Mouse (Mus musculus) heart, adult 8-10 months (tissue): Measurements from ENCODE around the gene Qsox1. TPM values are rescaled to one million over a fixed set of nuclear protein-coding genes. Genes with fewer than 3 reads are reported as not detected.

ENCODE experiments used
- DNase-seq: peaks from one replicate; pipeline ENCODE4 v3.0.0; 2022; ENCODE audit warnings: low spot score
- total RNA-seq, 4 experiments: library from RNA; stranded (reverse); gene quantifications; 2 replicates each; pipeline ENCODE4 v1.2.4; 2022

Qsox1 gene
- 10 to 100 TPM; 31.0 to 36.3 (median 34.5) TPM for total RNA-seq

DNA sequence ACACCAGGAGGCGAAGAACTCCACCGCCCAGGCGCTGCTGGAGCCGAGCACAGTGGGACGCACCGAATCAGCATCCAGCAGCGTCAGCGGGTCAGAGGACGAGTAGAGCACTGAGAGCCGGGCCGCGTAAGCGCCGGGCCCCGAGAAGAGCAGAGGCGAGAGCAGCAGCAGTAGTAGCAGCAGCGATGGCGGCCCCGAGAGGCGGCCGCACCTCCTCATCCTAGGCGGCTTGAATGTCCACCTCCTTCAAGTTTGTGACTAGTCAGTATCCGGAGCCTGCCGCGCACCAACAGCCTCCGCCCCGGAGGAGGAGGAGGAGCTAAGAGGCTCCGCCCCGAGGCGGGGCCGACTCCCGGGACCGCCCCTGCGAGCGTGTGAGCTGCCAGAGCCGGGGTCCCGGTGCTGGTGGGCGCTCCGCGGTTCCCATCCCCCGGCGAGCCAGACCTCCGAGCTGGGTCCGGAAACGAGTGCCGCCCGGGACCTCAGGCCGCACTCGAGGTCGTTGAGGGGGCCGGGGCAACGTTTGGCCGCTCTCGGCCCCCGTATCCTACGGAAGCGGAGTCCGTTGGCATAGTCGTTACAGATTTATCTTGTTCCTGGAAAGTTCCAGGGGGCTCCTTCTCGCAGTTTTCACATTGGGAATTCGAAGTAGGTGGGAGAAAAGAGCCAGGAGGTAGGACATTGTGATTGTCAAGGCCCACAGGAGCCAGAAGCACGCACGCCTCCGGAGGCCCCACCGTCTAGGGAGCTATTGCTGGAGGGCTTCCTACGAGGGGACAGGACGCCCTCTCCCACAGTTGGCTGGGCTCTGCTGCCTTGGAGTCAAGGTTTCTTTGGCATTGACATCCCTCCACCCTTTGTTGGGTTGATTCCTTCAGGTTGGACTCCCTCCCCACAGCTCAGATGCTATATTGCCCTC lies at the start of gene Qsox1:
Gene Qsox1, minus strand, starts transcription at position 309 of the 919 bp plus-strand sequence.
- peak; percentile 82 for DNase-seq

DNA sequence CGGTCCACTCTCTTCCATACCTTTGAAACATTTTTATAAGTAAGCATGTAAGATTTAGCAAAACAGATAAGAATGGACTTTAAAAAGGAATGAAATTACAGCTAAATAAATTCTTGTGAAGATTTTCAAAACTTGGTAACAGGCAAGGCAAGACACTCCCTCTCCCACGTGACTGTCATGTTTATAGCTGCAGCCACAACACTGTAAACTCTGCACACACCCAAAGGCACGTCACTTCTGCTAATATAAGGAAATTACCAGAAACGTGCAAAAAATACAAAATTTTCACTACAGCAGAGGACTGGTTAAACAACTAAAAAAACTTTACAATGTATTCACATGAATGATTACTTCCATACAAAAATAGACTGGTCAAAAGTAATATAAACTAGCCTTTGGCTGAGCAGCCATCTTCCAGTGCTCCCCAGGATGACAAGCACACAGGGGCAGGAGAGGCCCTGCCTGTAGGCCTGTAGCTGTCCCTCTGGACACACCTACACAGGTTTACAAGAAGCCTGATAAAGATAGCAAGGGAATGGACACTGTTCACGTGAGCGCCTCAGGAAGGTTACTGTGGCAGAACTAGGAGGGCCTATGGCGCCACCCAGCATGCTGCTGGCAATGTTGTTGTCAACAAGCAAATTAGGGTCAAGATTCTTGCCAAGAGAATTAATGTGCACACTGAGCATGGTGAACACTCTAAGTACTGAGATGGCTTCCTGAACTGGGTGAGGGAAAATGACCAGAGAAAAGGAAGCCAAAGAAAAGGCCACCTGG lies 42.4 kb upstream of the Qsox1 start:
- DNase-seq, result no peak

DNA sequence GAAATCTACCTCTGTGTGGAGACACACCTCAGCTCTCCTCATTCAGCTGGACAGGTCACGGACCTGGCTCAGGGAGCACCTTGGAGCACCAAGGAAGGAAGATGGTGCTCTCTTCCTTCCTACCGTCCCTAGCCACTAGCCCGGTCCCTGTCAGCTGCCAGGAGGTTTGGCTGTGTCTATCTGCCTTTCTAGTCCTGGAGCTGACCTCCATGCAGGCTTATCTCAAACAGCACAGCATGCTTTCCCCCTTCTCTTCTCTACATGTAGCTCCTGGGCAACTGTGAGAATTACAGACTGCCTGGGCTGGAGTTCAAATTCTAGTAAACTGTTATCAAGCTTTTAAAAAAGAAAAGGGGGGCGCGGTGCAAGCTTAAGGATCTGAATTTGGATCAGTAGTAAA lies 40.3 kb upstream of the Qsox1 start:
- peak; percentile 10 for DNase-seq

DNA sequence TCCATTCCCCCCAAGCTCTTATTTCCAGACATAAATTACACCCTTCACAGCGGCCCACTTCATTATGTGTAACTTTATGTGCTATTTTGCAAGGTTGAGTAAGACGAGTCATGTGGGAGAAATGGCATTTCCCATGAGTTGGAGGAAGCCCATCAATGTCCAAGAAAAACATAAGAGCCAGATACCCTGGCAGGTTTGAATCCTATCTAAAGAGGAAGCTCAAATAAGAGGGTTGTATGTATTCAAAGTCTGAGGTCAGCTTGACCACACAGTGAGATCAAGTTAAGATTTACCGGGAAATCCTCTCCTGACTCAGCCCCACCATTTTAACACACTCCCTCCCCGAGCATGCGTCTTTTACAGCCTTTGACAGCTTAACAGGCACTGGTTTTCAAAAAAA lies 31.5 kb upstream of the Qsox1 start:
- no peak for DNase-seq

DNA sequence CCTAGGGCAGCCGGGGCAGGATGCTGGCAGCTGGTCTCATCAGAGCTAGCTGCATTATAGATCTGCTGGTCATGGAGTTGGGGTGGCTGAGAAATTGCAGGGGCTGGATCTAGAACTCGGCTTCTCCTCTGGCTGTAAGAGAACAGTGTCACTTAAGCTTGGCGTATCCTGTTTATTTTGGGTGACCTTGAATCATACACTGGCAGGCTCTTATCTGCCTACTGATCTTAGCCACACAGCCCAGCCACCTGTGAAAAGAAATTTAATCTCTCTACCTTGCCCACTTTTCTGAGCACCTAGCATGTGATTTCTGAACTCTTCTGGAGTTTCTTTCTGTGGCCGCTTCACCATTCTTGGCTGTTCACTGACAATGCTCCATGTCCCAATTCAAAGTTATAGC lies 30.8 kb upstream of the Qsox1 start:
- no peak for DNase-seq

DNA sequence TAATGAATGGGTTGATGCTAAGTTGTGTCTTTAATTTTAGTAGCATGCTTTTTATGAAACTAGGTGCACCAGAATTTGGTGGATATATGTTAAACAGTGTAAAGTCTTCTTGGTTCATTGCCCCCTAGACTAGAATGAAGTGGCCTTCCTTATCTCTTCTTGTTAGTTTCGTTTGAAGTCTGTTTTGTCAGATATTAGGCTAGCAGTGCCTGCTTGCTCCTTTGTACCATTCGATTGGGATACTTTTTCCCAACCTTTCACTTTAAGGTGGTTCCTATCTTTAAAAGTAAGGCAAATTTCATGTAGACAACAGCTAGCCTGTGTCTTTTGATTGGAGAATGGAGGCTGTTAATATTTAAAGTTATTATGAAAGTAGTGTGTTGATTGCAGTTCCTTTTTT lies 23.0 kb upstream of the Qsox1 start:
- no peak for DNase-seq

DNA sequence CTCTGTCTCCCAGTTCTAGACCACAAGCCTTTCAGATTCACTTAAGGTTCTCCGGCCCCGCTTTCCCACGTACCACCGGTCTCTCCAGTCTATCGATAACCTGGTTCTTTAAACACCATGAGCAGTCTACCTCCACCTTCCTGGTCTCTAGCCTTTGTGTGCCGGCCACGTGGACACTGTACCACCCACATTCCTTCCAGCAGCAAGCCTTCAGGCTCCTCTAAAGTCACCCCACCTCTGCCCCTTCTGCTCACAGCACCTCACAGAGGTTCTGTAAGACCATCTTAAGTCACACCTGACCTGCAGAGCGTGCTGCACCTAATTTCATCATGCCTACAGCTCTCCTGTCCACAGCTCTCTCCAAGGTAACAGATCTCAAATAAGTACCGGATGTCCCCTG lies 20.9 kb upstream of the Qsox1 start:
- no peak for DNase-seq

DNA sequence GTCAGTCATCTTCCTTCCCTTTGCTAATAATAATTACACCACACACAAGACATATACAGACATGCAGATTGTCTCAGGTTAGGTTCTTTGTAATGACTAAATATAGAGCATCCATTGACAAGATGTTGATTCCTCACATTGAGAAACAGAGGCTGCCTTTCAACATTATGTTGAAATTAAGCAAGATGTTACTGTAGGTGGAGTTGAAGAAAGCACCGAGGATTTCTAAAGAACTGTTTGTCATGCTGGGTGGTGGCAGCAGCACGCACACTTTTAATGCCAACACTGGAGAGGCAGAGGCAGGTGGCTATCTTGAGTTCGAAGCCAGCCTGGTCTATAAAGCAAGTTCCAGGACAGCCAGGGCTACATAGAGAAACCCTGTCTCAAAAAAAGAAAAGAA lies 19.3 kb upstream of the Qsox1 start:
- no peak for DNase-seq

DNA sequence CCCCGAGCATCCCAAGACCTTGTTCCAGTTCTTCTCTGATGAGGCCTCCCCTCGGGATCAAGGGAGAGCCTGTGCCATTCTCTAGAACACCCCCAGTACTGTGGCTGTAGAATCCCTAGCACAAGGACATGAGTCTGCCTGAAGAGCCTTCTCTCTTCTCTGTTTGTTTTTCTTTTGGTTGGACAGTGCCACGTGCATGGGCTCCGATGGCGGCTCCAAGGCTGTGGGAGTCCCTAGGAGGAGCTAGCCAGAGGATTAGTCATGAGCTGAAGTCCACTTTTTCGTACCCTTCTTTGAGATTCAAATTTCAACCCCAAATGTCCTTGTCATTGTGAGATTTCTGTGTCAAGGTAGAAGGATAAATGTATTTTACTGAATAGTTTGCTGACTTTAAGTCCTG lies 18.2 kb upstream of the Qsox1 start:
- no peak for DNase-seq

DNA sequence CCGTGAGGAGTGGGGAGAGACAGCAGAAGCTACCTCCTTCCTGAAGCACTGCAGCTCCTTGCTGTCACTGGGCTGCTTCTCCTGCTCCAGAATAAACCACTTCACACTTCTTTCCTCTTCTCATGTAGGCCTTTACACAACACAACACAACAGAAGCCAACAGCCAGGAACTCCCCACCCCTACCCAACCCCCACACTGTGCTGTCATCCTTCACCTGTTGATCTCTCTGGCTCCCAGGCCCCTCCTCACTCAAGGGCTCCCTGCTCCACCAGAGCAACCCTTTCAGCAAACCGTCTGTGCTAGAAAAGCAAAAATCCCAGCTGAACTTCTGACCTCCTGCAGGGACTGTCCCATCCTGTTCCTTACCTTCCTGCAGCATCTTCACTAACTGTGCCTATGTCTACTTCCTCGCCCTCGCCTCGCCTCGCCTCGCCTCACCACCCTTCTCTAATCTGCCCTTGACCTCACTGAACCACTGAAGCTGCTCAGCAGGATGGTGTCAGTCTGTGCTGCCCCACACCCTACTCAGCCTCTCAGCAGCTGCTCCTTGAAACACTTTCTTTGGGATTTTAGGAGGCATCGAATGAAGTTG lies 15.1 kb upstream of the Qsox1 start:
- no peak for DNase-seq

DNA sequence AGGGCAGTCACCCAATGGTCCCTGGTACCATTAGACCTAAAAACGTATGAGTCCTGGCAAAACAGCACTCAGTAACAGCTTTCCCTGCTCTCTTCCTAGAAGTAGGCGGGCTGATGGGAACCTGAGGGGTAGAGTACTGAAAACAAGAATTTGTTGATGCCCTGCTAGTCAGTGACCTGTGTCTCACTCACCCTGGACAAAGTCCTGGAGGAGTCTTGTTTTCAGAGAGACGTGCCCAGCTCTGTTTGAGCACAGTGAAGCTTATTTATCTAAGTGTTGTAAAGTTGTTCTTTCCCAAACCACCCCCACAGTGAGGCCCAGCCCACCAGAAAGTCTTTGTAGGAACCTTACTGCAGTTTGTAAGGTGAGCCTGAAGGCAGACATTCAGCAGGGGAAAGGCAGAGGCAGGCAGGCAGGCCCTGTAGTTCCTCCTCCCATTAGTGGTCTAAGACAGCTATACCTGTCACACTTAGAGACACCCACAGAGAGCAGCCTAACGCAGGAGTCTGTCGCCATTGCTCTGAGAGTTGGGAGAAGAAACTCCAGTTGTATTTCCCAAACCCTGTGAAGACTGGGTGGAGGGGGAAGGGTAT lies 14.2 kb upstream of the Qsox1 start:
- DNase-seq, result no peak

DNA sequence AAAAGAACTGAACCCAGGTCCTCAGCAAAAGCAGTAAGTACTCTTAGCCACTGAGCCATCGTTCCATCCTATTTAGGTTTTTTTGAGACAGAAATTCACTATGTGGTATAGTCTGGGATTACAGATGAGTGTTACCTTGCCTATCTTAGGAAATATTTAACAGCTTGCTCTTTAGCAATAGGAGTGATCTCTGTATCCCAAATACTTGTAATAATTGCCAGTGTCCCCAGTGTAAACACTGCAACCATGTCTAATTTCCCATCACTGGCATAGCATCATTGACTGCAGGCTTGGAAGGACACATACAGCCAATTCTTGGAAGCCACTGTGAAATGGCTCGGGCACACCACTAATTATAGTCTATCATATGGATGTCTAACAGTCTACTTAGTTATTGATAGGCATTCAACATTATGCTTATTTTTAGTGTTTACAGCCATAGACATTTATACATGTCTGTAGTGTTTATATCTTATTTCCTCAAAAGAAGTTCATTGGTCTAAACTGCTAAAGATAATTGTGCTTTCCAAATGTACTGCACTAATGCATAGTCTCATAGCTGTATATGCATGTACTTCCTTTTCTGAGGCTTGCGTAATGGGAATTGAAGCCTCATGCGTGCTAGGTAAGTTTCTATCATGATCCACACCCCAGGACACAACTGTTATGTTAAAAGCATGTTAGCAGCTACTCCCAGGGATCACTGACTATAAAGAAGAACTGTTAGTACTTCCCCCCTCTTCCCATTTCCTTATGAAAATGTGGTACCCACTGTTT lies 13.4 kb upstream of the Qsox1 start:
- DNase-seq, result no peak

DNA sequence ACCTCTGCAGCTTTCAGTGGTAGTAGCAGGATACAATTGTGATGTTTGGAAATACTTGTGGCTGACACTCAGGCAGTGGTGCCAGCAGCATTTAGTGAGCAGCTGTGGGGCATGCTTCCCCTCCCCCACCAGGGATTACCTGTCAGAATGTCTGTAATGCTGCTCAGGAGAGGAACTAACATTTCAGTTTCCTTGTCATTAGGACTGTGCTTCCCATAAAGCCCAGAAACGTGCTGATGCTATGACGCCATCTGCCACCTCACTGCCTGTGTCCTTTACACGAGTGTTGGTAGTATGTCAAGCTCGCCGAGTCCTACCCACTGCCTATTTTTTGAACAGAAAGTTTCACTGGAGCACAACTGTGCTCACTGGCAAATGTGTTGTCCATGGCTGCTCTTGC lies 8.0 kb upstream of the Qsox1 start:
- DNase-seq, result no peak

DNA sequence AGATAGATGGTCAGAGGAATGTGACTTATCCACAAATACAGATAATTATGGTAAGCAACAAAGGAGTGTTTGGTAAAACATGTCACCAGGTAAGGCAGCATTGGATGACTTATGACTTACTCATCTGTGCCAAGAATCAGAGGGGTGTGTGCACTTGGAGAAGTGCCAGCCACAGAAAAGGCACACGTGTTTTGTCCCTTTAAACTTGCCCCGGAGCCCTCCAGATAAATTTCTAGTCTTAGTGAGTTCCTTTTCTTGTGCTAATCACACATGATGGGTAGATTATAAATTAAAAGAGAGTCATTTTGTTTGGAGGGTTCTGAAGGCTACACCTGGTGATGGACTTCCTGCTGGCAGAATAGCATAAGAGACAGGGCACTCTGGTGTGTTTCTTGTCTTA lies 3.5 kb upstream of the Qsox1 start:
- no peak for DNase-seq

DNA sequence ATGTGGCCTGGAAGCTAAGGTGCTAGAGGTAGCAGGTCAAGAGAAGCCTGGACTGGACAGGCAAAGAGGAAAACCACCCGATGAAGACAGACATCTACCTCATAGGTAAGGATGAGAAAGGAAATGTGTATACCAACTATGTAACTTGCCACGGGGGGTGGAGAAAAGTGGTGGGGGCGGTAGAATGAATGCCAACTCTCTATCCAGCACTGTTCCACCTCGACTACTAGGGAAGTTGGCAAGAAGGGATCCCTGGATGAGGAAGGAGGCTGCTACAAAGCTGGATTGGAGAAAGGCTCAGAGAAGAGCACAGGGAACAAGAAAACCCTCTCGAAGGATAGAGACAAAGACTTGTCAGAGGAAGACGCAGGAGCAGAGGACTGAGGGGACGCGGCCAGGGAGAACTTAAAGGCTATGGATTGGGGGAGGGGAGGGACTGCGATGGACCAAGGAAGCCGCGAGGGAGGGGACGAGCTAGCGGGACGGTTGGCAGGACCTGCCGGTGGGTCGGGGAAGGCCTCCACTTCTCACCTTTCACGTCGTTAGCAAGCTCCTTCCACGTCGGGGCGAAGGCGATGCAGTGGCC lies 601 bp downstream of the Qsox1 start:
- no peak for DNase-seq

DNA sequence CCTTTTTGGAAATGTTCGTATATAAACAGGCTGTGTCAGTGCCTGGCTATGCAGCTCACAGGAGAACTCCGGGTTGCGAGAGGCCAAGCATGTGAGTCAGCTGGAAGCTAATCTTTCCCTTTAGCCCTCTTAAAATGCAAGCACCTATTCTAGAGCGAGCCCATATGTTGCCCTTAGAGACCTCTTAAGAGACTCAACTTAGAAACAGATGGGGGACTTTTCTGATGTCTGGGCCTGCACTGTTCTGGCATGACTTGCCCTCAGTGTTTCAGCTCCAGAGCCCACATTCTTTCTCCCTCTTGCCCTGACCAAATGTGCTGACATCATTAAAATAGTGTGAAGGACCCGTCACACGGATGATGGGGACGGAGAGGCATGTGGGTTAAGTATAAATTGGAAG lies 2.1 kb downstream of the Qsox1 start:
- peak; percentile 35 for DNase-seq

DNA sequence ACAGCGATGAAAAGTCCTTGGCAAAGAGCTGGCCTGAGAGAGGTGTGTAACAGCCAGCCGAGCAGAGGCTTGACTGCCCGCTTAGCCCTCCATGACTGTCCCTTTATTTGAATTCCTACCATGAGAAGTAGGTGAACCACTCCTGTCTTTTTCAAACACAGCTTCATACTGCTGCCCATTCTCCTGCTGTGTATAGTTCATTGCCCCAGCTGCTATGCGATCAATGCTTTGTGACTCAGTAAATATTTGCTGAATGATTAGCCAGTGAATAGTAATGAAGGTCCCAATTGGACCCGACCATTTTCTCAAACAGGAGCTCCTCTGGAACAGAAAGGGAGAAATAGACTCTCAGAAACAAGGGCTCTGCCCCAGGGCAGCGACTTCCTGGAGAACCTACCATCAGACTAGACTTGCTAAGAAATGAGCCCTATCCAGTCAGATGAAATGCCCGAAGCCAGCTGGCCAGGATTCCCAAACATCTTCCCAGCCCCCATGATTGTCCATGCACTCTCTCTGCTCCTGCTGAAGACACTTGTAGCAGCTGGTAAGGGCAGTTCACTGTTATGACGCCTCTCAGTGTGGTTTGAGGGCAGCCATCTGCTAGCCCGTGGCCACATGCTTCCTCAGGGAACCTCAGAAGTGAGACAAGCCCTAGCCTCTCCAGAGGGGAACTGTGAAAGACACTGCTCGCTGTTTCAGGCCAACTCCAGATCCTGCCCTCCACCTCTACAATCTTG lies 2.8 kb downstream of the Qsox1 start:
- peak; percentile 28 for DNase-seq

DNA sequence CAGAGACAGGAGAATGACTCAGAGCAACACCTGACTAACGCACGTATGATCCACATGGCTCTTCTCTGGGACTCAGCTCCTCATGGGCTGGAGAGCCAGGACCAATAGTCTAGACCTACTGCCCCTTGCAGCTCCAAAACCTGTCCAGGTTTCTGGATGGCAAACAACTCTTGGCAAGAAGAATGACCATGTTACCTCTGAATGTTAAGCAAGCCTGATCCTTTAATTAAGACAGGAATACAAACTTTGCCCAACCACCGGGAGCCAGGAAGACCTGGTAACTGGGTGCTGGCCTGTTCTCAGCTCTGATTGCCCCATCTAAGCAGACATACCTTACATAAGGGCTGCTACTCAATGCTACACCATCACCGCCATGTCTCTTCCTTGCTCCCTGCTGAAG lies 4.4 kb downstream of the Qsox1 start:
- no peak for DNase-seq

DNA sequence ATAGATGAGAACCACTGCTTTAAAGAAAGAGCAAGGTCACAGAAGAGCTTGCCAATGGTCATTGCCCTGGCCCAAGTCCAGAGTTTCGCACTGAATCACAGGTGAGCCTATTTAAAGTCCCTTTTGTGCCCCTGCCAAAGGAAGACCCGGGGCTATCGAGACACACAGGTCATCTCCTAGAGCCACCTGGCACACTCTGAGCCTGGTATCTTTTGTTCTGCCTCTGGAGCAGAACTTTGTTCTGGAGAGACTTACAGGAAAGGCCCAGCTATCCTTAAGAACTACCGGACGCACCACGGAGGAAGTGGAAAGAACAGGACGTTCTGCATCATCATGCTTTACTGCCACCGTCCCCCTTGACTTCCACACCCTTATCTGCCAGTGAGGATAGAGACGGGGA lies 7.1 kb downstream of the Qsox1 start:
- peak; percentile 53 for DNase-seq
